Mouse (Mus musculus): ENCODE measurements at regions not wholly inside any gene's neighbourhood (a gene's known extent, or its start where the extent isn't known, plus 50 kb on each side); places are given as distances from the start of the nearest gene placed in this dataset.

DNA sequence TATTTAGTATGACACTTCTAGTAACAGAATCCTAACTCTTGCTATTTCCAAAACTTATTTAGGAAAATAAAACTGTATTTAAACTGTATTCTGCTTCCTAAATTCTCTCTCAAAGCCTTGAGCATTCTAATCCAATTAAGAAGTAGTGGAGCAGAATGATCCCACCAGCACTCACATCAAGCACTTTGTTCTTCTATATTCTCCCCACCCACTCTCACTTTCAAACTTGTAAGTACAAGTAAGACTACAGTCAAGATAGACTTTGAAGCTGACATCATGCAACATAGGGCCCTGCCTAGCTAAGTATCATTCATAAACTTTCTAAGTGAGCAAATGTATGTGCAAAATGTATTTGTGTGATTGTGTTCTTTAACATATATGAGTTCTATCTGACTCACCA, 120.8 kb upstream of the Cenpe start:
- no peak overlapping the region for H3K4me2 ChIP-seq
- DNase-seq (no peak), ATAC-seq (ENCODE audit: insufficient read depth) (no peak)
- H3K9me3 ChIP-seq (ENCODE audit: low read depth, low read length): no peaks in the 10 kb centered on the region
- no peaks in the 10 kb centered on the region for H3K4me1 ChIP-seq (ENCODE audit: insufficient read depth)
- H3K27me3 ChIP-seq (ENCODE audit: insufficient read depth, low read length): no peaks in the 10 kb centered on the region
- no peaks in the 10 kb centered on the region for H3K36me3 ChIP-seq (ENCODE audit: insufficient read depth)
- H3K27ac ChIP-seq (ENCODE audit: low read depth): no peak overlapping the region
- no peak for TF ChIP-seq CTCF (IDR thresholded peaks at IDR 0.05; ENCODE audit: low read depth)
- H3K9ac ChIP-seq: no peak overlapping the region
- no peak overlapping the region for H3K4me3 ChIP-seq (ENCODE audit: low read depth, low read length)

DNA sequence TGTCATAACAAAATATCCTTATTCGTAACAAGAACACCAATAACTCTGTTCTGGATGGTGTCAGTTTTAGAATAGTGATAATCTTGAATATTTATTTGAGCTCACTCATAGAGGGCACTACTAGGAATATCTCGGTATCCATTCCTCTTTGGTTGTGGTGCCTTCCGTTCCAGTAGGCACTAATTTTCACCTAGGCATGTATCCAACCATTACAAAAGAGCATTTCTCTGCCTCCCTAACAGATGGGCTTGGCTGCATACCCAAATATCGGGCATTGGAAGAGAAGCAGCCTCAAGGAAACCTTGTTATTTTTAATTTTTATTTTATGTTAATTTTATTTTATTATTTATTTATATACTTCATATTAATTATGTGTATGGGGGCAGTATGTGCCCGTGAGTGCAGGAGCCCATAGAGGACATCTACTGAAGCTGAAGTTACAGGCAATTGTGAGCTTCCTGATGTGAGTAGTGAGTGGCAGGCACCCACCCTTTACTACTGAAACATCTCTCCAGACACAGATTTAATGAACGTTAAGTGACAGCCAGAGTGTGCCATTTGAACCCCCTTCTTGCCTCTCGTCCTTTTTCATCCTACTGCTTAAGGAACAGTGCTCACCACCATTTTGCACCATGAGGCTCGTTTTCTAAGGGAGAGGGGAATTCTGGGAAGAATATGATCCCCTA, 111.3 kb upstream of the Cenpe start:
- no peak for ATAC-seq (ENCODE audit: insufficient read depth)
- Histone ChIP-seq H3K9me3 (ENCODE audit: low read depth, low read length) (no peaks in the 10 kb centered on the region), H3K27me3 (ENCODE audit: insufficient read depth, low read length) (no peaks in the 10 kb centered on the region), H3K9ac (no peak overlapping the region), H3K4me1 (ENCODE audit: insufficient read depth) (no peaks in the 10 kb centered on the region), H3K4me3 (ENCODE audit: low read depth, low read length) (no peak overlapping the region), H3K36me3 (ENCODE audit: insufficient read depth) (no peaks in the 10 kb centered on the region), H3K4me2 (no peak overlapping the region), H3K27ac (ENCODE audit: low read depth) (no peak overlapping the region)
- no peak for TF ChIP-seq CTCF (IDR thresholded peaks at IDR 0.05; ENCODE audit: low read depth)
- 78% methylated on average over 8 of the region's 8 CpGs for WGBS
- DNase-seq: no peak

Data from lung, embryonic 14.5 days (tissue).